Mouse (Mus musculus): Measurements from ENCODE around the gene Lig4. TPM values are rescaled to one million over a fixed set of nuclear protein-coding genes. Genes with fewer than 3 reads are reported as not detected.

The Lig4 gene
- total RNA-seq (2023), result 1 to 10 TPM; 4.1 to 5.9 TPM

GRCm38 (mm10) chr8:9977573-9978314 is at the start of gene Lig4, which contains the start of gene Abhd13:
Lig4 (minus strand) TSS chr8:9977686.
Abhd13 (plus strand) TSS chr8:9977707.

GRCm38 (mm10) chr8:10006156-10006985 is 28.9 kb upstream of the Lig4 start, which contains the start of gene Tnfsf13b:
Tnfsf13b (plus strand) TSS chr8:10006467.

Other genes starting within 250 kb of the Lig4 start
- not detected for gene Fam155a, start 206.5 kb downstream of the Lig4 start, total RNA-seq (2023)
- not detected for gene Gm10217, start 113.4 kb downstream of the Lig4 start, total RNA-seq (2023)
- 10 to 100 TPM; 17.7 to 20.2 TPM for gene Abhd13, start within 50 bp of the Lig4 start, total RNA-seq (2023)
- 1 to 10 TPM; 1.1 to 1.6 TPM for gene Tnfsf13b, start 28.8 kb upstream of the Lig4 start, total RNA-seq (2023)
- gene Myo16, start 176.2 kb upstream of the Lig4 start, total RNA-seq (2023), result not detected

All from T-cell, adult 66 days (primary cell).